8 mouse cellular contexts compared by ENCODE assay signal in the genomic region with DNA sequence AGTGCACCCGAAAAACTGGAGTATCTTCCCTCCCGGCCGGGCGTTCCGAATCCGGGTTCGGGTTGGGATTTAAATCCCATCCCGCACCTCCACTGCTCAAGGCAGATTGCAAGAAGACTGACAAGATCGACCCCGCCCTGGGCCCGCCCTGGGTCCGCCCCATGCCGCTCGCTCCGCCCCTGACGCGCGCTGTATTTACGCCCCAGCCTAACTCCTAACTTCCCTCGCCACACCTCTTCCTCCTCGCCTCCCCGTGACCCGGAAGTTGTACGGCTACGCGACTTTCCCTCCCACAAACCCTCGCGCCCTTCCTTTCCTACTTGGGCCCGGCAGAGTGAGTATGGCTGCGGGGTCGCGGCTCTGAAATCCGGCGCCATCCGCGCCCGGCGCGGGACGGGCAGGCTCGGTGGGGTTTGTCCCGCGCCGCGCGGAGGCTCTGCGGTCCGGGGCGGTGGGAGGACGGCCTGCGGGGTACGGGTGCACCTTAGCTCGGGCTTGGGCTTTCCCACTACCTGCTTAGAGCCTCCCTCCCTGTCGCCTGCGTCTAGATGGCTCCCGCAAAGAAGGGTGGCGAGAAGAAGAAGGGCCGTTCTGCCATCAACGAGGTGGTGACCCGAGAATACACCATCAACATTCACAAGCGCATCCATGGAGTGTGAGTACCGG. TPM values are rescaled to one million over a fixed set of nuclear protein-coding genes. Genes with fewer than 3 reads are reported as not detected.
DNase-seq lines count a peak whose midpoint lies in the region; ATAC-seq lines count a peak whose summit lies in the region.

A gene (plus strand): TSS at position 242 of the 666 bp plus-strand sequence.

- ATAC-seq in forebrain, embryonic 14.5 days, result peak; percentile 100
- ATAC-seq in neural tube, embryonic 15.5 days (ENCODE audit: low FRiP score), result peak; percentile 100

- H3K27me3 ChIP-seq in forebrain, embryonic 14.5 days (replicated peaks; ENCODE audit: control insufficient read depth, insufficient read depth, low read length), result no peaks in the 10 kb centered on the region
- H3K27me3 ChIP-seq in neural tube, embryonic 15.5 days (replicated peaks), result no peaks in the 10 kb centered on the region

- H3K4me2 ChIP-seq in forebrain, embryonic 14.5 days (ENCODE audit: low read length), result peak within 1 kb of the TSS; percentile 86
- H3K4me2 ChIP-seq in neural tube, embryonic 15.5 days, result peak within 1 kb of the TSS; percentile 77

- WGBS in forebrain, embryonic 14.5 days, result 0% methylated on average over 58 of the region's 62 CpGs
- under 1% methylated on average over 62 of the region's 62 CpGs for WGBS in neural tube, embryonic 15.5 days

- intact Hi-C loops in heart, postnatal 14 days (cut with DNase I), result no loop called here

- peak within 1 kb of the TSS; percentile 92 for H3K27ac ChIP-seq in forebrain, embryonic 14.5 days (ENCODE audit: low read depth, low read length)
- peak within 1 kb of the TSS; percentile 92 for H3K27ac ChIP-seq in neural tube, embryonic 15.5 days (replicated peaks)

- H3K9ac ChIP-seq in forebrain, embryonic 14.5 days (ENCODE audit: low read length), result peak within 1 kb of the TSS; percentile 97
- peak within 1 kb of the TSS; percentile 70 for H3K9ac ChIP-seq in neural tube, embryonic 15.5 days (replicated peaks)

- H3K4me3 ChIP-seq in forebrain, embryonic 14.5 days (ENCODE audit: low read depth, low read length), result peak within 1 kb of the TSS; percentile 75
- H3K4me3 ChIP-seq in neural tube, embryonic 15.5 days (replicated peaks), result peak within 1 kb of the TSS; percentile 74

- H3K36me3 ChIP-seq in forebrain, embryonic 14.5 days (ENCODE audit: control insufficient read depth, insufficient read depth, low read length), result peaks cover 33% of the 10 kb centered on the region
- peaks cover 28% of the 10 kb centered on the region for H3K36me3 ChIP-seq in neural tube, embryonic 15.5 days

- no peaks in the 10 kb centered on the region for H3K9me3 ChIP-seq in forebrain, embryonic 14.5 days (replicated peaks; ENCODE audit: control insufficient read depth, low read length)
- no peaks in the 10 kb centered on the region for H3K9me3 ChIP-seq in neural tube, embryonic 15.5 days (replicated peaks)

- peak; percentile 96 for DNase-seq in ES-CJ7 (ENCODE audit: low read depth, low spot score)
- peak; percentile 98 for DNase-seq in cerebellum, adult 11 months
- DNase-seq in forebrain, embryonic 14.5 days (ENCODE audit: low spot score), result peak; percentile 98
- peak; percentile 97 to 98 for DNase-seq in heart, postnatal 14 days
- DNase-seq in layer of hippocampus, adult 11-12 months (ENCODE audit: low spot score), result peak; percentile 98
- DNase-seq in lung, adult 18-20 months, result peak; percentile 99
- peak; percentile 95 for DNase-seq in testis, postnatal 14 days (ENCODE audit: low spot score)

- H3K4me1 ChIP-seq in forebrain, embryonic 14.5 days (ENCODE audit: control insufficient read depth, insufficient read depth, low read length), result peaks cover 16% of the 10 kb centered on the region
- peaks cover 18% of the 10 kb centered on the region for H3K4me1 ChIP-seq in neural tube, embryonic 15.5 days

RNA-seq across cellular contexts. Expression of the gene that starts here (rescaled TPM):
- polyA plus RNA-seq in forebrain, embryonic 14.5 days (2014; fragmentation: Nextera tagmentation; extraction: Ambion mirVana), result 341 and 533 TPM in 2 replicates
- 100 to 1,000 TPM; 494 to 584 TPM for total RNA-seq in heart, postnatal 14 days (2021)
- 329 and 348 TPM in 2 replicates for polyA plus RNA-seq in neural tube, embryonic 15.5 days (2015; fragmentation: Nextera tagmentation; extraction: Ambion mirVana)

Comparison
In these comparisons a context has a peak if more than half of its experiments do, and no peak if none do; other contexts are left out.
1. Peak in every context shown above with its lines: DNase-seq, ATAC-seq, H3K4me3 ChIP-seq and H3K27ac ChIP-seq.